Mouse (Mus musculus) C2C12 (cell line): ENCODE data around the gene Agap1. TPM values are rescaled to one million over a fixed set of nuclear protein-coding genes. Genes with fewer than 3 reads are reported as not detected.

Source experiments
- H3K27me3 ChIP-seq: one replicate; pipeline ENCODE4 v1.6.1; 2011; ENCODE audit not compliant: control insufficient read depth, insufficient read depth, insufficient read length
- H3K36me3 ChIP-seq: one replicate; pipeline ENCODE4 v1.6.1; 2011; ENCODE audit not compliant: control insufficient read depth, insufficient read depth
- H3K4me3 ChIP-seq: one replicate; pipeline ENCODE4 v1.5.1; 2011; ENCODE audit warnings: mild to moderate bottlenecking, control low read depth; ENCODE audit not compliant: poor library complexity, insufficient read depth, severe bottlenecking
- H3K79me2 ChIP-seq: one replicate; pipeline ENCODE4 v1.6.1; 2011; ENCODE audit not compliant: control insufficient read depth, insufficient read depth
- H3K79me3 ChIP-seq: one replicate; pipeline ENCODE4 v1.6.1; 2011; ENCODE audit warnings: low read depth, control low read depth
- H3ac ChIP-seq: one replicate; pipeline ENCODE3; 2011; ENCODE audit warnings: low read depth; ENCODE audit not compliant: control insufficient read depth, insufficient read length
- CEBPB ChIP-seq: IDR thresholded peaks from one replicate; pipeline ENCODE4 v1.6.1; 2011; ENCODE audit warnings: low read depth, mild to moderate bottlenecking, control low read depth, moderate library complexity
- CTCF ChIP-seq: IDR thresholded peaks from one replicate; pipeline ENCODE4 v1.5.1; 2011; ENCODE audit not compliant: control insufficient read depth, insufficient read depth, insufficient read length
- FOSL1 ChIP-seq: IDR thresholded peaks from one replicate; pipeline ENCODE4 v1.8.0; 2011; ENCODE audit warnings: mild to moderate bottlenecking, low read length; ENCODE audit not compliant: poor library complexity, insufficient read depth, severe bottlenecking
- MAX ChIP-seq: IDR thresholded peaks from one replicate; pipeline ENCODE4 v1.6.1; 2011; ENCODE audit warnings: mild to moderate bottlenecking, control low read depth
- MYOD1 ChIP-seq: IDR thresholded peaks from one replicate; pipeline ENCODE4 v1.6.1; 2011; ENCODE audit warnings: low read depth; ENCODE audit not compliant: control insufficient read depth, insufficient read length
- MYOG ChIP-seq: IDR thresholded peaks from one replicate; pipeline ENCODE4 v1.6.1; 2011; ENCODE audit not compliant: control insufficient read depth, insufficient read length; ENCODE audit errors: extremely low read depth
- USF1 ChIP-seq: IDR thresholded peaks from one replicate; pipeline ENCODE4 v1.6.1; 2011; ENCODE audit warnings: low read depth, mild to moderate bottlenecking, control low read depth, moderate library complexity
- polyA plus RNA-seq: library from polyadenylated mRNA; unstranded; fragments of >200 nt; fragmentation: generic; extraction: Trizol; gene quantifications from one replicate; pipeline ENCODE4 v1.2.1, GENCODE M21; 2012; ENCODE audit warnings: missing spikeins

The Agap1 gene
- polyA plus RNA-seq, 1 experiment = 14.0 TPM

- Histone ChIP-seq H3K79me3 (no peaks in the 10 kb centered on the region), H3K79me2 (no peaks in the 10 kb centered on the region), H3ac (no peak overlapping the region), H3K36me3 (no peaks in the 10 kb centered on the region), H3K27me3 (no peaks in the 10 kb centered on the region), H3K4me3 (no peak overlapping the region)
- TF ChIP-seq CEBPB (no peak), MYOG (no peak), MAX (no peak), USF1 (no peak)
Measured at GRCm38 (mm10) chr1:89895801-89896200, 441.2 kb downstream of the Agap1 start.

- Histone ChIP-seq H3K27me3 (no peaks in the 10 kb centered on the region), H3K79me3 (no peaks in the 10 kb centered on the region), H3K4me3 (no peak overlapping the region), H3ac (no peak overlapping the region), H3K79me2 (no peaks in the 10 kb centered on the region), H3K36me3 (no peaks in the 10 kb centered on the region)
- TF ChIP-seq CEBPB (no peak), USF1 (no peak), CTCF (no peak), MYOG (no peak), MYOD1 (no peak), FOSL1 (no peak), MAX (no peak)
Measured at GRCm38 (mm10) chr1:89899036-89899435, 444.4 kb downstream of the Agap1 start.

GRCm38 (mm10) chr1:89899761-89900445 is 445.3 kb downstream of the Agap1 start:
- H3ac ChIP-seq = no peak overlapping the region
- no peaks in the 10 kb centered on the region for H3K36me3 ChIP-seq
- TF ChIP-seq USF1 = no peak
- TF ChIP-seq MYOD1 = no peak
- no peak for TF ChIP-seq FOSL1
- TF ChIP-seq MYOG = no peak
- TF ChIP-seq CTCF = no peak
- no peak for TF ChIP-seq CEBPB
- TF ChIP-seq MAX = no peak
- H3K27me3 ChIP-seq = no peaks in the 10 kb centered on the region
- no peak overlapping the region for H3K4me3 ChIP-seq
- no peaks in the 10 kb centered on the region for H3K79me3 ChIP-seq
- H3K79me2 ChIP-seq = no peaks in the 10 kb centered on the region

GRCm38 (mm10) chr1:89901381-89901780 is 446.8 kb downstream of the Agap1 start:
- TF ChIP-seq USF1 = no peak
- TF ChIP-seq MYOD1 = no peak
- no peak for TF ChIP-seq FOSL1
- no peak for TF ChIP-seq MYOG
- TF ChIP-seq MAX = no peak
- no peak for TF ChIP-seq CEBPB
- TF ChIP-seq CTCF = no peak
- H3ac ChIP-seq = no peak overlapping the region
- H3K27me3 ChIP-seq = no peaks in the 10 kb centered on the region
- no peaks in the 10 kb centered on the region for H3K79me2 ChIP-seq
- no peaks in the 10 kb centered on the region for H3K79me3 ChIP-seq
- H3K4me3 ChIP-seq = no peak overlapping the region
- H3K36me3 ChIP-seq = no peaks in the 10 kb centered on the region

GRCm38 (mm10) chr1:89902236-89902635 is 447.6 kb downstream of the Agap1 start:
- no peak for TF ChIP-seq CTCF
- TF ChIP-seq CEBPB = no peak
- no peak for TF ChIP-seq MYOG
- Histone ChIP-seq H3K79me3 (no peaks in the 10 kb centered on the region), H3K36me3 (no peaks in the 10 kb centered on the region), H3K4me3 (no peak overlapping the region), H3ac (no peak overlapping the region), H3K27me3 (no peaks in the 10 kb centered on the region), H3K79me2 (no peaks in the 10 kb centered on the region)

- H3K4me3 ChIP-seq = no peak overlapping the region
- H3ac ChIP-seq = no peak overlapping the region
- H3K79me2 ChIP-seq = no peaks in the 10 kb centered on the region
- TF ChIP-seq CEBPB (no peak), MYOG (no peak), MYOD1 (no peak)
- H3K27me3 ChIP-seq = no peaks in the 10 kb centered on the region
- H3K36me3 ChIP-seq = no peaks in the 10 kb centered on the region
- H3K79me3 ChIP-seq = no peaks in the 10 kb centered on the region
Measured at GRCm38 (mm10) chr1:89902641-89903040, 448.0 kb downstream of the Agap1 start.
